Mouse (Mus musculus): Measurements from ENCODE around the gene Marco.

DNA sequence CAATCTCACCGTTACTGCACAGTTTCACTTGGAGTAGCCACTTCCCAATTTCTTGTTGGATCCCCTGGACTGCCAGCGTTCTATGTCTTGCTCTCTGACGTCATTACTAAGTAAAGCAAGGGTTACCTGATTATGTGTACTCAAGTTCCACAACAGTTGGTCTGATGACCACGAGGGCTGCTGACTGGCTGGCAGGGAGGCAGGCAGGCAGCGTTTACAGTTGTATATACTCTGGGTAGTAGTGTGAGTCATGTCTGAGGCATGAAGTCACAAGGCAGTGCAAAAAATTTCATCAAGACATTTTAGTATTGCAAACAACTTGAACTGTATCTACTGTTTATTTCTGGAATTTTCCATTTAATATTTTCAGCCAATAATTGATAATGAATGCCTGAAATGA, 74.7 kb downstream of the Marco start:
- TF ChIP-seq POLR2A (IDR thresholded peaks at IDR 0.05; ENCODE audit: control insufficient read depth, extremely low read depth, insufficient read depth, low read length, poor library complexity) (no peak), CTCF (IDR thresholded peaks at IDR 0.05; ENCODE audit: borderline replicate concordance, control insufficient read depth, extremely low read depth, insufficient read depth, low read length, poor library complexity) (no peak)
